Mouse (Mus musculus) intestine, embryonic 16.5 days (tissue): ENCODE measurements around the gene Ubl4b. TPM values are rescaled to one million over a fixed set of nuclear protein-coding genes. Genes with fewer than 3 reads are reported as not detected.

Experiments
- ATAC-seq: fragments of 200-750 bp; cut with Nextera tagmentation; 2 replicates; pipeline ENCODE4 v1.8.0; 2017; ENCODE audit warnings: moderate TSS enrichment, moderate library complexity
- H3K27ac ChIP-seq: fragments of 300-500 bp; sonication (generic); 2 replicates; pipeline ENCODE4 v1.5.1; 2014; ENCODE audit warnings: mild to moderate bottlenecking, low read length
- H3K27me3 ChIP-seq: fragments of 300-500 bp; sonication (generic); replicated peaks from 2 replicates; pipeline ENCODE4 v1.6.1; 2014; ENCODE audit warnings: low read length, control low read depth, mixed read lengths; ENCODE audit not compliant: control insufficient read depth, insufficient read depth
- H3K36me3 ChIP-seq: fragments of 300-500 bp; sonication (generic); 2 replicates; pipeline ENCODE4 v1.6.1; 2014; ENCODE audit warnings: low read length, control low read depth; ENCODE audit not compliant: control insufficient read depth, insufficient read depth
- H3K4me1 ChIP-seq: fragments of 300-500 bp; sonication (generic); 2 replicates; pipeline ENCODE4 v1.6.1; 2014; ENCODE audit warnings: low read length, control low read depth, mixed read lengths; ENCODE audit not compliant: control insufficient read depth, insufficient read depth
- H3K4me2 ChIP-seq: fragments of 300-500 bp; sonication (generic); 2 replicates; pipeline ENCODE4 v1.6.1; 2014; ENCODE audit warnings: low read depth, low read length, control low read depth
- H3K4me3 ChIP-seq: fragments of 300-500 bp; sonication (generic); 2 replicates; pipeline ENCODE4 v1.5.1; 2014; ENCODE audit warnings: mild to moderate bottlenecking, low read length
- H3K9ac ChIP-seq: fragments of 300-500 bp; sonication (generic); 2 replicates; pipeline ENCODE4 v1.6.1; 2014; ENCODE audit warnings: low read depth, low read length
- H3K9me3 ChIP-seq: fragments of 300-500 bp; sonication (generic); 2 replicates; pipeline ENCODE4 v1.6.1; 2016; ENCODE audit warnings: low read length, control low read depth; ENCODE audit not compliant: control insufficient read depth
- WGBS: fragments of 180-500 bp; shearing (Covaris S2); extraction: QIAGEN DNeasy Blood & Tissue Kit; methylation state at CpG from one replicate; pipeline ENCODE4 v1.1.7; 2014; 5-methylcytosine and 5-hydroxymethylcytosine counted together
- polyA plus RNA-seq: library from polyadenylated mRNA; unstranded; fragments of >200 nt; fragmentation: Nextera tagmentation; extraction: Ambion mirVana; gene quantifications from 2 replicates; pipeline ENCODE4 v1.2.1, GENCODE M21; 2015

The Ubl4b gene
- polyA plus RNA-seq, result not detected in 2 replicates

GRCm38 (mm10) chr3:107554842-107555241, at the start of gene Ubl4b:
TSS of gene Ubl4b (minus strand) at chr3:107555073.
- Histone ChIP-seq H3K4me3 (no peak within 1 kb of the TSS), H3K36me3 (no peaks in the 10 kb centered on the region), H3K27ac (no peak within 1 kb of the TSS), H3K27me3 (peaks cover 2% of the 10 kb centered on the region; the same call in 1 of the 2 replicates), H3K9ac (no peak within 1 kb of the TSS), H3K4me1 (no peaks in the 10 kb centered on the region), H3K9me3 (no peaks in the 10 kb centered on the region), H3K4me2 (no peak within 1 kb of the TSS)
- 77% methylated on average over 2 of the region's 2 CpGs for WGBS
- no peak for ATAC-seq

- no peak overlapping the region for H3K9ac ChIP-seq
- H3K4me2 ChIP-seq, result no peak overlapping the region
- ATAC-seq, result no peak
- peaks cover 58% of the 10 kb centered on the region for H3K27me3 ChIP-seq
- no peak overlapping the region for H3K27ac ChIP-seq
- no peaks in the 10 kb centered on the region for H3K36me3 ChIP-seq
- H3K4me1 ChIP-seq, result peaks cover 8% of the 10 kb centered on the region
- H3K9me3 ChIP-seq, result no peaks in the 10 kb centered on the region
- H3K4me3 ChIP-seq, result no peak overlapping the region
- WGBS, result 49% methylated on average over 6 of the region's 6 CpGs
Observed at GRCm38 (mm10) chr3:107600127-107600526, 45.3 kb upstream of the Ubl4b start.

DNA sequence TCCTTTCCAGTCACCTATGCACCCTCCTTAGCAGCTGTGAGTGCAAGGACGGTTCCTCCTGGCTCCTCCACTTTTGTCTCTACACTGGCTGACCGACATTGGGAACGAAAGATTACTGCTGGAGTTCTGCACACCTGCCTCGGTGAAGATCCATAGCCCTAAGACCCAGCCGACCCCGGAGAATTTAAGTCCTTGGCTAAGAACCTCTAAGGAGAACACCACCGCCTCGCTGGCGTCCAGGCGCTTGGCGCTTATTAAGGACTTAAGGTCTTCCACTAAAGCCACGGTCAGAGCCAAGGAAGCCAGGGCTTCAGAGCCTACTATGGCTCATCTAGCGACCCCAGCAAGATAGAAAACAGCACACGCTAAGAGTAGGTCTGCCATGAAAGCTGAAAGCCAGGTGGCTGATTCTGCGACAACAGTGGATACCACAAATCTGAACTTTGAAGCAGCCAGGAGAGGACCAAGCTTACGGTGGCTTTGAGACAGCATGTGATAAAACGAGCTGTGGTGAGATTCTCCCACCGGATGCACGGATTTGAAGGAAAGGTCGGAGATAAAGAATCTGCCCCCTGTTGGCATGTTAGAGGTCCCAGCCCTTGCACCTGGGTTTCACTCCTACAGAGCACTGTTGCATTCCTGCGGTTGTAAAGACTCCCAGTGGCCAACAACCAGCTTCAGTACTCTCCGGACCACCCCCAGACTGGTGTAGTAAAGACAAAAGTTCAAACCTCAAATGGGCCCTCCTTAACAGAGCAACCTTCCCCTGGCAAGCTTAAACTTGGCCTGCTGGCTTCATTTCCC, 42.9 kb upstream of the Ubl4b start:
- no peaks in the 10 kb centered on the region for H3K36me3 ChIP-seq
- H3K27ac ChIP-seq, result no peak overlapping the region
- ATAC-seq, result no peak
- no peak overlapping the region for H3K9ac ChIP-seq
- H3K4me2 ChIP-seq, result no peak overlapping the region
- peaks cover 12% of the 10 kb centered on the region for H3K4me1 ChIP-seq
- H3K4me3 ChIP-seq, result no peak overlapping the region
- 10% methylated on average over 22 of the region's 22 CpGs for WGBS
- peaks cover 74% of the 10 kb centered on the region for H3K27me3 ChIP-seq
- no peaks in the 10 kb centered on the region for H3K9me3 ChIP-seq

GRCm38 (mm10) chr3:107597134-107597533, 42.3 kb upstream of the Ubl4b start:
- no peaks in the 10 kb centered on the region for H3K36me3 ChIP-seq
- no peak overlapping the region for H3K4me3 ChIP-seq
- H3K27ac ChIP-seq, result no peak overlapping the region
- 2% methylated on average over 22 of the region's 24 CpGs for WGBS
- no peak overlapping the region for H3K9ac ChIP-seq
- H3K4me2 ChIP-seq, result no peak overlapping the region
- H3K4me1 ChIP-seq, result peaks cover 12% of the 10 kb centered on the region
- no peaks in the 10 kb centered on the region for H3K9me3 ChIP-seq
- peaks cover 81% of the 10 kb centered on the region for H3K27me3 ChIP-seq
- ATAC-seq, result no peak

GRCm38 (mm10) chr3:107596559-107596958, 41.7 kb upstream of the Ubl4b start:
- H3K4me2 ChIP-seq, result no peak overlapping the region
- no peaks in the 10 kb centered on the region for H3K9me3 ChIP-seq
- peaks cover 81% of the 10 kb centered on the region for H3K27me3 ChIP-seq
- 1% methylated on average over 26 of the region's 26 CpGs for WGBS
- H3K4me3 ChIP-seq, result no peak overlapping the region
- no peaks in the 10 kb centered on the region for H3K36me3 ChIP-seq
- H3K4me1 ChIP-seq, result peaks cover 12% of the 10 kb centered on the region
- no peak for ATAC-seq
- no peak overlapping the region for H3K9ac ChIP-seq
- H3K27ac ChIP-seq, result no peak overlapping the region

- Histone ChIP-seq H3K4me1 (peaks cover 12% of the 10 kb centered on the region), H3K36me3 (no peaks in the 10 kb centered on the region), H3K27me3 (peaks cover 77% of the 10 kb centered on the region), H3K4me2 (no peak overlapping the region), H3K9ac (no peak overlapping the region), H3K9me3 (no peaks in the 10 kb centered on the region), H3K4me3 (peak overlapping the region; percentile 35; the same call in 1 of the 2 replicates), H3K27ac (no peak overlapping the region)
- ATAC-seq, result no peak
- WGBS, result 2% methylated on average over 34 of the region's 34 CpGs
Observed at GRCm38 (mm10) chr3:107595938-107596461, 41.1 kb upstream of the Ubl4b start.

DNA sequence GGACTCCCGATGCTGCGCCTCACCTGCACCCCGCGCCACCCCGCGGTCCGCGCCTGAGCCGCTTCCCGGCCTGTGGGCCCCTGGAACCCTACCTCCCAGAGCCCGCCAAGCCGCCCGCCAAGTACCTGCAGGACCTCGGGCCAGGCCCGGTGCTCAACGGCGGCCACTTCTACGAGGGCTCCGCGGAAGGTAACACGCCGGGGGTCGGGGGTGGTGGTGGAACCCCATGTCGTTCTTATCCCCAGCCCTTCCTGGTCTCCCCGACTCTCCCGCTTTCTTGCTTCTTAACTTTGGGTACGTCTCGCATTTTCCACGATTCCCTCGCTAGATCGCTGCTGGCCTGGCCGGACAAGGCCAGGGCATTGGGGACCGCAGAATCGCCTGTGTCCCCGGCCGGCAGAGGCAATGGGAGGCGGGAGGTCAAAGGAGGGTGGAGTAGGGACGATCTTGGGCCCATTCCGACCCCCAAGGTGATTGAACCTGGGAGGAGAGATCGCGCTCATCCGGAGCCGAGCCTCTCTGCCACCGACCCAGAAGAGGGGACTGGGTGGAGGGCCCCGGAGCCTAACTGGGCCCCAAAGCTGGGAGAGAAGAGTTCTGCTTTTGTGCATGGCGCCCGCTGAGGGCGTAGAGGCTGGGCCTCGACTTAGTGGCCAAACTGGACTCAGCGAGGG, 40.5 kb upstream of the Ubl4b start:
- Histone ChIP-seq H3K27ac (no peak overlapping the region), H3K36me3 (no peaks in the 10 kb centered on the region), H3K27me3 (peaks cover 73% of the 10 kb centered on the region), H3K9me3 (no peaks in the 10 kb centered on the region), H3K4me1 (peaks cover 12% of the 10 kb centered on the region), H3K9ac (peak overlapping the region; percentile 9; the same call in 1 of the 2 replicates), H3K4me2 (peak overlapping the region; percentile 55), H3K4me3 (peak overlapping the region; percentile 35)
- under 1% methylated on average over 50 of the region's 50 CpGs for WGBS
- peak; percentile 23; the same call in 1 of the 2 replicates for ATAC-seq

GRCm38 (mm10) chr3:107594662-107595263, 39.9 kb upstream of the Ubl4b start, which contains the start of gene Alx3:
TSS of gene Alx3 (plus strand) at chr3:107595031.
- Histone ChIP-seq H3K9me3 (no peaks in the 10 kb centered on the region), H3K27me3 (peaks cover 73% of the 10 kb centered on the region), H3K4me1 (peaks cover 12% of the 10 kb centered on the region), H3K27ac (no peak within 1 kb of the TSS), H3K4me2 (peak within 1 kb of the TSS; percentile 55), H3K36me3 (no peaks in the 10 kb centered on the region), H3K4me3 (peak within 1 kb of the TSS; percentile 35), H3K9ac (peak within 1 kb of the TSS; percentile 9; the same call in 1 of the 2 replicates)
- WGBS, result 1% methylated on average over 25 of the region's 46 CpGs
- peak; percentile 29; the same call in 1 of the 2 replicates for ATAC-seq

- WGBS, result 35% methylated on average over 2 of the region's 2 CpGs
- ATAC-seq, result no peak
- H3K9me3 ChIP-seq, result no peaks in the 10 kb centered on the region
- H3K27ac ChIP-seq, result no peak overlapping the region
- no peak overlapping the region for H3K9ac ChIP-seq
- H3K4me1 ChIP-seq, result peaks cover 12% of the 10 kb centered on the region
- peaks cover 71% of the 10 kb centered on the region for H3K27me3 ChIP-seq
- H3K36me3 ChIP-seq, result no peaks in the 10 kb centered on the region
- H3K4me2 ChIP-seq, result no peak overlapping the region
- H3K4me3 ChIP-seq, result no peak overlapping the region
Observed at GRCm38 (mm10) chr3:107593632-107594031, 38.8 kb upstream of the Ubl4b start.
